Mouse (Mus musculus): ENCODE results near the gene Foxo1. TPM values are rescaled to one million over a fixed set of nuclear protein-coding genes. Genes with fewer than 3 reads are reported as not detected.
A peak's percentile ranks its signal among the peaks of the same experiment; 100 is the strongest.

Foxo1 gene
- polyA plus RNA-seq, 1 experiment = 10.7 TPM

DNA sequence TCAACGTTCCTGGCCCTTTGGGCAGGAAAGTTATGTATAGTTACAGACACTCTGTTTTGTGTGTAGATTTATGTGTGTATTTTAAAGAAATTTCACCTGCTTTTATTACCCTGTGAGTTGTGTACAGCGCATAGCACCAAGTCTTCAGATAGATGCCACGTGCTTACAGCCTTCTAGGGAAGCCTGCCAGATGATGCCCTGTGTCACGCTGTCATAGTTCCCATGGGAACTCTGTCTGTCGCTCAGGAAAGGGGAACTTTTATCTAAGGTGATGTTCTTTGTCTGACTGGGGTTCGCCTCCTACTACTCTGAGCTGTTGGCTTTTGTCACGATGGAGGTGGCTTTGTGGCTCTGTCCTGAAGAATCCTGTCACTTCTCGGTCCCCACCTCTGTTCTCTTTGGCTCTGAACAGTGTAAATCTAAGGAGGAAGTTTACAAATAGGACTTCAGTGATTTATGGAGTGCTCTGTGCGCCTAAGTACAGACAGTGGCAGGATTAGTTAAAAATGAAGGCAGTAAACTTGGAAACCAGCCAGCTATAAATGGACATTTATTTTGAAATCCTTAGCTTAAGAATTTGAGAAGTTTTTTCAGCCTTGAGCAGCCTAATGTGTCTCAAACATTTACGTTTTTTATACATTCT lies 80.0 kb downstream of the Foxo1 start:
- Histone ChIP-seq H3K4me3 (ENCODE audit: insufficient read depth, low read depth, low read length) (no peak overlapping the region), H3K4me1 (ENCODE audit: control insufficient read depth, insufficient read depth, insufficient read length, low read length) (peaks cover 25% of the 10 kb centered on the region), H3K27ac (replicated peaks; ENCODE audit: low read depth, low read length) (no peak overlapping the region)

DNA sequence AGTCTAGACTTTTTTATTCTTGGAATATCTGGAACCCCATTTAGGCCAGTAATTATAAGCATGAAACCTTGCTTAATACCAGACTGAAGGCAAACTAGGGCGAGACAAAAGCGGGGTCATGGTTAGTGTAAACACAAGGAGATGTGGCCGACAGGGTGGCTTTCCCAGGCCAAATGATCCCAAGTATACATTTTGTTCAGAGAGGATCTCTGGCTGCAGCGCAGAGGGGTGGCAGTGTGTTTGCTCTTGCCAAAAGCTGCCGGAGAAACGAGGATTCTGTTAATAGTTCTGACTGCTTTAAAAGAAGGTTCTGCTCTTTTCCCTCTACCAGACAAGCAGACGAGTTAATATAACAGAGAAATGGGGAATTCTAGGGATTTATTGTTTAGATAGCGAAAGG lies 82.5 kb downstream of the Foxo1 start:
- Histone ChIP-seq H3K27ac (replicated peaks; ENCODE audit: low read depth, low read length) (no peak overlapping the region), H3K4me3 (ENCODE audit: insufficient read depth, low read depth, low read length) (no peak overlapping the region), H3K4me1 (ENCODE audit: control insufficient read depth, insufficient read depth, insufficient read length, low read length) (peaks cover 14% of the 10 kb centered on the region)

DNA sequence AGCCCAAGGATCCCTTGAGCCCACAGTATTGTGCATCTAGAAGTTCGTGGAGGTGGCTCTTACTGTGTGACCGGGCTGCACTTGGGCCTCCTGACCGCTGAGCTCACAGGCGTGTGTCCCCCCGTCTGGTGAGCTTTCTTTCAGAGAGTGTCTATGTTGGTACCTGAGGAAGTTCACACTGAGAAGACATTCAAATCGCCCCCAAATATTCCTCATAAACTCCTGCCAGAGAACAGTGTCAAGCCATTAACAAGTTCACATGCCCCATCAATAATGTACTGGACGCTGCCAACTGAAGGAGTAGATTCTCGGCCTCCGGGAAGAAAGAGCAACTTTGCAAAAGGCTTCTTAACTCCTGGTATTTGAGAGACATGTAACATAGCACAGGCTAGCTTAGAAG lies 83.8 kb downstream of the Foxo1 start:
- peaks cover 8% of the 10 kb centered on the region for H3K4me1 ChIP-seq (ENCODE audit: control insufficient read depth, insufficient read depth, insufficient read length, low read length)
- no peak overlapping the region for H3K4me3 ChIP-seq (ENCODE audit: insufficient read depth, low read depth, low read length)
- H3K27ac ChIP-seq (replicated peaks; ENCODE audit: low read depth, low read length) = no peak overlapping the region

DNA sequence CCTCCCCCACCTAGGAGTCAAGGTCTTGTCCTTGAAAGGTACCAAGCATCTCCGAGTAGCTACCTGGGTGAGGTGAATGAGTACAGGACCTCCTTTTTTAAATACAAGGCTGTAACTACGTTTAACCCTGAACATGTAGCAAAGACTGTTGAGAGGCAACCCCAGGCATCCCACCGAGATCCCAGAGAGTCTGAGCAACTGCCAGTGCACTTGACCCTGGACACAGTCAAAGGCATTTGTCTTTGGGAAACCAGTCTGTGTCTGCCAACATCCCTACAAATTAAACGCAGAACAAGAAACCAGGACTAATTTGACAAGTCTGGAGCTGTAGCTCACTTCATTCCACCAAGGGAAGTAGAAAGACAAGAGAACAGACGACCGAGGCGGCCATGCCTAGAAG lies 86.1 kb downstream of the Foxo1 start:
- Histone ChIP-seq H3K4me1 (ENCODE audit: control insufficient read depth, insufficient read depth, insufficient read length, low read length) (peaks cover 8% of the 10 kb centered on the region; the same call in 1 of the 2 replicates), H3K27ac (replicated peaks; ENCODE audit: low read depth, low read length) (no peak overlapping the region), H3K4me3 (ENCODE audit: insufficient read depth, low read depth, low read length) (no peak overlapping the region)

DNA sequence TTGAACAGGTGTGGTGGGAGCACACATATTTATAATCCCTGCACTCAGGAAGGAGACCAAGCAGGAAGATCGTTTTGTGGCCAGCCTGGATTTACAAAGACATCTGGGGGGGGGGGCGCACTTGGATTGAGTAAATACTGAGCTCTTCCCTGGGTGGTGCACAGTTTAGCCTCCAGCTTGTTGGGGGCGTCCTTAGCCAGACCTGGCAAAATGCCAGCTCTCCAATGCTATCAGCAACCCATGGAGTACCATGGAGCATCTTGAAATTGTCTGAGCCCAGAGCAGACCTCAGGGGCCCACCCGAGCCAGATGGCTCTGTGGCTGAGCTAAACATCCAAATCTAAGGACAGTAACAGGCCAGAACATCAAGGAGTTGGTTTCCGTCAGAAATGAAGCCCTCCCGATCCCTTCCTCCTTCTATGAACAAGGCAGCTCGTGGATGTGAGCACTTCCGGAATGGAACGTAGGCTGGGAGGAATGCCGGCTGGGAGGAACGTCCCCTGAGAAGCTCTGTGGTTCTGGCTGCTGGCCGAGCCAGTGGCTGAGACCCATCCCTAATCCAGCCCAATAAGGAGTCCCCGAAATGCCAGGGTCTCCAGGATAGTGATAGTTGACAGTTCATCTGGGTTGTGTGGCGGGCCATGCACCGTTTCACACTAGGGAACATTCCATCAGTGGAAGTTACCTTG lies 89.3 kb downstream of the Foxo1 start:
- no peak overlapping the region for H3K4me3 ChIP-seq (ENCODE audit: insufficient read depth, low read depth, low read length)

DNA sequence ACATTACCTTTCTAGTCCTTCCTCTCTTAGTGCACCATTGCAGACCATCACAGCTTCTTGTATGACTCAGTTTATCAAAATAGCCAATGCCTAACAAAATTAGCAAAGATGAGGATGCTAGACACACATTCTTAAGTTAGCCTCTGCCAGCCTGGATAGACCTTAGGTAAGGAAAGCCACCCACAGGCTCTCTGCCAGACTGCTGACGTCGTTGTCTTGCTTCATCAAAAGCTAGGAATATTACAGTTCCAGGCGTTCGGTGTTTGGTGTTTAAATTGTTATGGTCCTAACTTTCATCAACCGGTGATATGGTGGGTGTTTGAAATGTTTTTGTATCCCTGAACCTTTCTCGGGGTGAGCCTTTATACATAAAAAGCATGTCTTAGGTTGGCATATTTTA lies 96.4 kb downstream of the Foxo1 start:
- Histone ChIP-seq H3K4me3 (ENCODE audit: insufficient read depth, low read depth, low read length) (no peak overlapping the region), H3K4me1 (ENCODE audit: control insufficient read depth, insufficient read depth, insufficient read length, low read length) (no peaks in the 10 kb centered on the region), H3K27ac (replicated peaks; ENCODE audit: low read depth, low read length) (no peak overlapping the region)

More for the DNA sequence above, 89.3 kb downstream of the Foxo1 start:
- Histone ChIP-seq H3K27ac (replicated peaks; ENCODE audit: low read depth, low read length) (no peak overlapping the region), H3K4me1 (ENCODE audit: control insufficient read depth, insufficient read depth, insufficient read length, low read length) (peaks cover 8% of the 10 kb centered on the region; the same call in 1 of the 2 replicates)

DNA sequence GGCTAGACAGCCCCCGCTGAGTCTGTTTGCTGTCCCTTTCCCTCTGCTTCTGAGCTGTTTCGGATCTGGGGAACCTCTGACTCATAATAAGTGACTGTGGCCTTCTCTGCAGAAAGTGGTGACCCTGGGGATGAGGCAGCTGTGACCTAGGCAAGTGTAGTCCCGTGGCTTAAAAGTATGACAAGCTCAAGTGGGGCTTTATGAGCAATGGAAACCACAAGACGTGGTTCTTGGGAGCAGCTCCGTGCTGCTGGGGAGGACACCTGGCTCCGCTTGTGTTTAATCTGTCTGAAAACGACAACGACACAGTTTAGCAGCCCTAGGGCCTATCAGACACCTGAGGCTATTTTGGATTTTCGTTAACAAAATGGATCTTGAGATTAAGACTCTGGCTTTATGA lies 101.1 kb downstream of the Foxo1 start:
- Histone ChIP-seq H3K4me3 (ENCODE audit: insufficient read depth, low read depth, low read length) (no peak overlapping the region), H3K4me1 (ENCODE audit: control insufficient read depth, insufficient read depth, insufficient read length, low read length) (peaks cover 5% of the 10 kb centered on the region; the same call in 1 of the 2 replicates), H3K27ac (replicated peaks; ENCODE audit: low read depth, low read length) (no peak overlapping the region)

GRCm38 (mm10) chr3:52369881-52370428 lies 101.8 kb downstream of the Foxo1 start:
- no peak overlapping the region for H3K4me3 ChIP-seq (ENCODE audit: insufficient read depth, low read depth, low read length)
- H3K27ac ChIP-seq (replicated peaks; ENCODE audit: low read depth, low read length) = no peak overlapping the region
- H3K4me1 ChIP-seq (ENCODE audit: control insufficient read depth, insufficient read depth, insufficient read length, low read length) = peaks cover 5% of the 10 kb centered on the region; the same call in 1 of the 2 replicates

DNA sequence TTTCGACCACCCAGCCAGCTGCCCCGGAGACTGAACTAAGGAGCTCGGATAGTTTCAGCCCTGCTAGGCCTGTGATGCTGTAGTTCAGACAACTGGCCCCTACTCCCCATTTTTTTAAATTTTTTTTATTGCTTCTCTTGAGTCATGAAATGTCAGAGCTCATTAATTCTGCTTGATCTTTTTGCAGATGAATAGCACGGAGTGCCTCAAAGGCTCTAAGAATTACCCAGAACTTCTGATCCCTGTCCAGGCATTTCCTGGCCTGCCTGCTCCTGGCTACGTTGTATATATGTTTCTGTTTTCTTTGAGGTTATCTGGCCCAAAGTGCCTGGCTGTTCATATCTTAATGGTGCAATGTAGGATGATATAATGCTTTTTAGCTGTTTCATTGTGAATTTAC lies 108.8 kb downstream of the Foxo1 start:
- no peak overlapping the region for H3K27ac ChIP-seq (replicated peaks; ENCODE audit: low read depth, low read length)
- no peaks in the 10 kb centered on the region for H3K4me1 ChIP-seq (ENCODE audit: control insufficient read depth, insufficient read depth, insufficient read length, low read length)
- no peak overlapping the region for H3K4me3 ChIP-seq (ENCODE audit: insufficient read depth, low read depth, low read length)

GRCm38 (mm10) chr3:52383351-52383750 lies 115.2 kb downstream of the Foxo1 start:
- no peak overlapping the region for H3K4me3 ChIP-seq (ENCODE audit: insufficient read depth, low read depth, low read length)
- H3K27ac ChIP-seq (replicated peaks; ENCODE audit: low read depth, low read length) = no peak overlapping the region
- H3K4me1 ChIP-seq (ENCODE audit: control insufficient read depth, insufficient read depth, insufficient read length, low read length) = no peaks in the 10 kb centered on the region; the same call in 1 of the 2 replicates

DNA sequence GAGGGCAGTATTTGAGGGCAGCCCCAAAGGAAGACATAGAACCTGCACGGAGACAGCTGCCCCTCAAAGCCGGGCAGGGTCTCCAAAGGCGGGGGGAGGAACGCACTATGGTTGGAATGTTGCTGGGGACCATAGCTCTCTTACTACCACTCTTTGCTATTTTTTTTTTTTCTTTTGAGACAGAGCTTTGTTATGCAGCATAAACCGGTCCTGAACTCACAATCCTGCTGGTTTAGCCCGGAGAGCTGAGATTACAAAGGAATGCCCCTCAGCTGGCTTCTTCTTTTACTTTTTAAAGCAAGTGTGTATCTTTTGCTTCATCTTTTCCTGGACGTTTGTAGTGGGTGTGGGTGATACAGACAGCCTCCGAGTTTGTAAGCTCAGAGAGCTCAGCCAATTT lies 118.2 kb downstream of the Foxo1 start:
- no peak overlapping the region for H3K27ac ChIP-seq (replicated peaks; ENCODE audit: low read depth, low read length)
- no peak overlapping the region for H3K4me3 ChIP-seq (ENCODE audit: insufficient read depth, low read depth, low read length)
- peaks cover 2% of the 10 kb centered on the region; the same call in 1 of the 2 replicates for H3K4me1 ChIP-seq (ENCODE audit: control insufficient read depth, insufficient read depth, insufficient read length, low read length)

GRCm38 (mm10) chr3:52390321-52390720 lies 122.2 kb downstream of the Foxo1 start:
- no peak overlapping the region for H3K27ac ChIP-seq (replicated peaks; ENCODE audit: low read depth, low read length)
- H3K4me1 ChIP-seq (ENCODE audit: control insufficient read depth, insufficient read depth, insufficient read length, low read length) = peaks cover 7% of the 10 kb centered on the region; the same call in 1 of the 2 replicates
- H3K4me3 ChIP-seq (ENCODE audit: insufficient read depth, low read depth, low read length) = no peak overlapping the region

DNA sequence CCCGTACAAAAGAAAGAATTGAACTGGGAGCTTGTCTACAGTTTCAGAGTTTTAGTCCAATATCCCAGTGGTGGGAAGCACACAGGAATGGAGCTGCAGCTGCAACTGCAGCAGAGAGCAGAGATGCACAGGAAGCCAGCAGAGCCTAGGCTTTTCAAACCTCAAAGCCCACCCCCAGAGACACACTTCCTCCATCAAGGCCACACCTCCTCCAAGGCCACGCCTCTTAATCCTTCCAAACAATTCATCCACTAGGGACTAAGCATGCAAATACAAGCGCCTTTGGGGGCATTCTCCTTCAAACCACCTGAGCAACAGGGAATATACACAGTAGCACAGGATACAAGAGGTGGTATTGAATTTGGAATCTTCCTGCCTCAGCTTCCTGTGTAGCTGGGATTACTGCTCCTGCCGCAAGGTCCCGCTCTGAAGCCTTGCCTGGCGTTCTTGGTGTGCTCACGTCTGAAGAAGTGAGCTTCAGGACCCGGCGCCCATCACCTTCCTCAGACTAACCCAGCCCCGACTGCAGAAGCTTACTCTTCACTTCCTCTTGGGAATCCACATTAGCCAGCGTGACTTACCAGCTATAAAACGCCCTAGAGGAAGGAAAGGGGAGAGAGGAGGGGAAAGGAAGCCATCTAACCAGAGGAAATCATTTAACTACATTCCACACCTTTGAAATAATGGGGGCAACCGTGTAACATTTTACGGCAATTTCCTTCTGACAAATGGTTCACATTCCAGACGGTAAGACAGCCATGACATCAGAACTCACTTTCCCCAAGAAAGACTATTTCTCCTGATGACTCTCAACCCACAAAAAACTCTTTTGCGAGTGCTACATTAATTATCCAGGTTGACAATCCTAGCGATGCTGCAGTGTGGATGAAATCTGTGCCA lies 122.9 kb downstream of the Foxo1 start:
- peaks cover 7% of the 10 kb centered on the region; the same call in 1 of the 2 replicates for H3K4me1 ChIP-seq (ENCODE audit: control insufficient read depth, insufficient read depth, insufficient read length, low read length)
- no peak overlapping the region for H3K4me3 ChIP-seq (ENCODE audit: insufficient read depth, low read depth, low read length)
- 0 out of 2 replicates have a peak overlapping the region, but pooled peaks have one; percentile 33 for H3K27ac ChIP-seq (replicated peaks; ENCODE audit: low read depth, low read length)

DNA sequence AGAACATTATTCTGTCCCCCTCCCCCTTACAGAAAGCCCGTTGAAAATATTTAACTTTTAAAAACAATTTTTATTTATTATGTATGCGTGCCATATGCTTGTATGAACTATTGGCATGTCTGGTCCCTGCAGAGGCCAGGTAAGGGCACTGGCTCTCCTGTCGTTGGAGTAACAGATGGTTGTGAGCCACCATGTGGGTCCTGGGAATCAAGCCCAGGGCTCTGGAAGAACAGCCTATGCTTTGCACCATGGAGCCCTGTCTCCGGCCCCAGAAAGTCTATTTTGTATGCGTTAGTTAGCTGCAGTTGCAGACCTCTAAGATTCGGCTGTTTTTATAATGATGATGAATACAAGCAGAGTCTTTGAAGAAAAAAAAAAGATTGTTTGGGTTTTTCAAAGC lies 123.8 kb downstream of the Foxo1 start:
- Histone ChIP-seq H3K4me3 (ENCODE audit: insufficient read depth, low read depth, low read length) (no peak overlapping the region), H3K4me1 (ENCODE audit: control insufficient read depth, insufficient read depth, insufficient read length, low read length) (peaks cover 7% of the 10 kb centered on the region; the same call in 1 of the 2 replicates), H3K27ac (replicated peaks; ENCODE audit: low read depth, low read length) (no peak overlapping the region)

DNA sequence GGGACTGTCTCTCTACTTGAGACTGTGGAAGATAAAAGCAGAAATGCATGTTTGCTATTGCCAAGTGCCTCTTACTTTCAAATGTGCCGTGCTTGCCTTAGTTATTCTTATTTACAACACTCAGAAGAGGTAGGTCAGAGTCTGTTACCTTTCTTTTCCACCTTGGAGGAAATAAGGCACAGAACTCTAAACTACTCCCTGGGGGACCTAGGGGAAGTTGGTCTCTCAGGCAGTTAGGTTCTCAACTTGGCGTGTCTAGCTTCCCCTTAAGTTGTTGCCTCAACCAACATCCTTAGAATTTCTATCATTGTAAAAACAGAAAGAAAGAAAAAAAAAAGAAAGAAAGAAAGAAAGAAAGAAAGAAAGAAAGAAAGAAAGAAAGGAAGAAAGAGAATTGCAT lies 124.4 kb downstream of the Foxo1 start:
- no peak overlapping the region for H3K27ac ChIP-seq (replicated peaks; ENCODE audit: low read depth, low read length)
- peaks cover 7% of the 10 kb centered on the region; the same call in 1 of the 2 replicates for H3K4me1 ChIP-seq (ENCODE audit: control insufficient read depth, insufficient read depth, insufficient read length, low read length)
- H3K4me3 ChIP-seq (ENCODE audit: insufficient read depth, low read depth, low read length) = no peak overlapping the region

Data from brown adipose tissue, adult 24 weeks (tissue).